Mouse (Mus musculus) ovary, adult 18-20 months (tissue): ENCODE results near the gene Pomt1.

Experiments used
- DNase-seq: peaks from one replicate; pipeline ENCODE4 v3.0.0; 2022; ENCODE audit warnings: low spot score, mixed read lengths

Gene Pomt1

DNA sequence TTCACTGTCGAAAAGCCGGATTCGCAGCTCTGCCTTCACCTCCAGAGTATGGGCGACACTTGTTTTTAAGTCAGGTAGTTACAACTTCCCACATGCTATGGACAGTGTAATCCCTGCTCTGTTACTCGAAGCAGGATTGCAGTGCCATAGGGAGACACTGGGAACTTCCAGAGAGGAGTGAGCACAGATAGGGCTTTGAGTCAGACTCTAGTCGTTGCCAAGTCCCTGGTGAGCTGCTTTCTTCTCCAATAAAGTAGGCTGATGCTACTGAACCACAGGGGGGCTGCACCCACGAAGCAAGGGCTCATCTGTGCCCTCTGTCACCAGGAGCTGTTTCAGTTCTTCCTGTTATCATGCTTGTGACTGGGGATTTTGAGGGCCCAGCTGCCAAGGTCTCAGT, 14.8 kb upstream of the Pomt1 start:
- no peak for DNase-seq

DNA sequence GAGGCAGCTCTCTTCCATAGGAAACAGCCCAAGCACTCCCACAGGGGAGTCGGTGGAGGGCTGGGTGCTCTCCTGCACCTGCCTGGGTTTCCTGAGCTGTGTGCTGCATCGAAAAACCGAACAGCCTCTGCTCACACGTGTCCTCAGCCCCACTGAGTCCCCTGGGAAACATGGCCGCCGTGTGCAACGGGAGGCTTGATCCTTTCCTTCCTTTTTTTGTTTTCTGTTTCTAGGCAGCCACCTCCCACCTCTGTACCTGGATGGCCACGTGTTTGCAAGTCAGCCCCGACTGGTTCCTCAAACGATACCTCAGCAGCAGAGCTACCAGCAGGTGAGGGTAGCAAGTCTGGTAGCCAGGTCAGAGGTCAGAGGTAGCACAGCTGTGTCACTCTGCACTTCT, 14.3 kb upstream of the Pomt1 start:
- no peak for DNase-seq

DNA sequence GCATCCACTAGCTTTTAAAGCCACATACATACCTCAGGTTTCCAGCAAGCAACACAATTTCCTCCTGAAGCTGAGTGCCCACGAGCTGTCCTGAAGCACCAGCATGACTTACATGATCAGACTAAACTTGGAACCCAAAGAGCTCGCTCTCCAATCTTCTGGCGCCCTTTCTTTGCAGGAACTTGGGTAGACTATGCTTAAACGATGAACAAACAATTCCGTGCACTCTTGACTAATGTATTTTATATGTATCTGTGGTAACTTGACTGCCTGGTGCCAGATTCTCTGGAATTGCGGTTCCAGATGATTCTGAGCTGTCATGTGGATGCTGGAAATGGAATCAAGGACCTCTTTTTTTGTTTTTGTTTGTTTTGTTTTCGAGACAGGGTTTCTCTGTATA, 957 bp upstream of the Pomt1 start:
- DNase-seq, result no peak

DNA sequence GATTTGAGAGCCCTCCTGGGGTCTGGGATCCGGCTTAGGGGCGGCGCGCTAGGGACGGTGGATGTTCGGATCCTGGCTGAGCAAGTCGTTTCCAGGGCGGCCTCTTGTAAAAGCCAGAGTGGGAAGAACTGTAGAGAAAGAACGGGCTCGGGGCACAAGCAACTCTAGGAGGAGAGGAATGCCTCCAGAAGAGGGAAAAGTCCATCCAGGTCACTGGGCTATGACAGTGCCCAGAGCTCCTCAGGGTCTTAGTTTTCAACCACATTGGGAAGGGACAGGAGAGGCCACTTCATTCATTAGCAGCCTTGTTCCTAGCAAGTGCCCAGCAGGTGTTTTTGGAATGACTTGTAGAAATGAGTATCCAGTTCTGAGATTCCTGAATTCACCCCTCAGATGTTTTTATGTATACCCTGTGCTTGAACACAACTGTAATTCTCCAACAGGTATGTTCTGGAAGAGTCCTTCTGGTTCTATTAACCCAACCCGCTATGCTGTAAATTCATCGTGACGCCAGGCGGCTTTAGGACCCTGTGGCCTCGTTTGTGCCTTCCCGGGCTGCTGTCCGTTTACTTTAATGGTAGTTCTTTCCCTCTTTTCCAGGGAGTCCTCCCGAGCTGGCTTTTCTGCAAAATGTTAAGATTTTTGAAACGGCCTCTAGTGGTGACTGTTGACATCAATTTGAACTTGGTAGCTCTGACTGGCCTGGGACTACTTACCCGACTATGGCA, 534 bp downstream of the Pomt1 start:
- no peak for DNase-seq

- DNase-seq, result no peak
Measured at GRCm38 (mm10) chr2:32237571-32237970, 1.2 kb downstream of the Pomt1 start.

GRCm38 (mm10) chr2:32238708-32239435, 2.5 kb downstream of the Pomt1 start:
- DNase-seq, result no peak

- DNase-seq, result no peak
Measured at GRCm38 (mm10) chr2:32240591-32240990, 4.2 kb downstream of the Pomt1 start.

GRCm38 (mm10) chr2:32242986-32243385, 6.6 kb downstream of the Pomt1 start:
- DNase-seq, result no peak

DNA sequence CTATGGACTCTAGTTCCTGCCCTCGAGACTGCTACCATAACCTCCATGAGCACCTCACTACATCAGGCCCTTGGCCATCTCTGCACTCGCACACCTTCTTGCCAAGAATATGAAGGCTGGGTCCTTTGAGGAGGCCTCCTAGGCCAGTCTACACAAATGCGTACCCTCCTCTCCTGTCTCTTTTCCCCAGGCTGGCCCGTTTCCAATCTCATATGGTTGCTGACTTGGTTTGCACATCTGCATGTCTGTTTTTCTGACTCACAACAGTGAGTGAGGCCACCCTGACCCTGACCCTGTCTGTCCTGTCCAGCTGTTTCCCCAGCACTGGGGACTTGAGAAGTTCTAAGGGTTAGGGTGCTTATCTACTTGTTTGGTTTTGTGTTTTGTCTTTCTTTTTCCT, 10.4 kb downstream of the Pomt1 start:
- DNase-seq, result peak; percentile 84

GRCm38 (mm10) chr2:32248377-32249361, 12.3 kb downstream of the Pomt1 start:
- DNase-seq, result no peak

GRCm38 (mm10) chr2:32251791-32252527, 15.6 kb downstream of the Pomt1 start:
- DNase-seq, result no peak

GRCm38 (mm10) chr2:32252658-32253057, 16.3 kb downstream of the Pomt1 start:
- peak; percentile 49 for DNase-seq

DNA sequence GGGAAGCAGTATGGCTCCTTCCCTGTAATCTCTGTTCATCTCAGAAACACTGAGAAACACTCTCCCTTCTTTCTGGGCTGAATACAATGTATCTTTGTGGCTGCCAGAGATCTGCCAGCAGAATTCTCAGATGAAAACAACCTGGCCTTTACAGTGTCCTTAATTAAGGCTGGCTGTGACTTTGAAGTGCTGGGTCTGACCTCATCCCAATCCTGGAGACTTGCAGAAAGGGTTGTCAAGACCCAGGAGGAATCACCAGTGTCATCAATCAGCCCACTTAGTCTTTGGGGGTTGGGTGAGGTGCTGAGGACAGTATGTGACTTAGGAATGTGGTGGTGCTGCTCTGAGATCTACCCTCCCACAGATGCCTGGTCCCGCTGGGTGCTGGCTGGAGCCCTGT, 17.0 kb downstream of the Pomt1 start:
- DNase-seq, result peak; percentile 33

DNA sequence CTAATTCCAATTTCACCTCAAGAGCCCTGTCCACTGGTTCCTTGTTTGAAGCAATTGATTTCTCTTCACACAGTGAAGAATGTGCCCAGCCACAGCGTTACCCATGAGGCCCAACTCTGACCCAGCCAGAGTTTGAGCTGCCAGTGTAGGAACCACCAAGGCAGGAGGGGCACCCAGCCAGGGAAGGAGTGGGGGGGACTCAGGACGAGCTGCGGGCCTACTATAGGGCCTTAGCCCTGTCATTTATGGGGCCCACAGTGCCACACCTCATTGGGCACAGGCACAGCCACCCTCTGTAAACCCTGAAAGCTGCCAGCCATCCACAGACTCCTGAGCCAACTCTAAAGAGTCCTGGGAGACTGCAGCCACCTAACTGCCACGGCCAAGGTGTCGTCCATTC, 18.2 kb downstream of the Pomt1 start:
- no peak for DNase-seq

DNA sequence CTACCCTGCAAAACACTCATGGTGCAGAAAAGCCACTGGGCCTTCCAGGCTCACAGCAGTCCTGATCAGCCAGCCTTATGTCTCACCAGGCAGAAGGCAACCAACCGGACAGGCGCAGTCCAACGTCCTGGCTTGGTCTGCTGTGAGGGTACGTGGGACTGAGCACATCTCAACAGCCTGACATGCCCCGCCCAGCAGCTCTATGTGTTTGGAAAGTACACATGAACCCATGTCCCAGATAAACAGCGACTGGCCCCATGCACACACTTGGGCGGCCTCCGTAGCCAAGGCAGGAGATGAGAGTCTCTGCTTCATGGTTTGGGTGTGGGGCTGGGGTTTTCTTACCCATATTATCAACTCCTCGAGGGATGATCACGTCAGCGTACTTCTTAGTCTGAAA, 19.9 kb downstream of the Pomt1 start:
- no peak for DNase-seq

DNA sequence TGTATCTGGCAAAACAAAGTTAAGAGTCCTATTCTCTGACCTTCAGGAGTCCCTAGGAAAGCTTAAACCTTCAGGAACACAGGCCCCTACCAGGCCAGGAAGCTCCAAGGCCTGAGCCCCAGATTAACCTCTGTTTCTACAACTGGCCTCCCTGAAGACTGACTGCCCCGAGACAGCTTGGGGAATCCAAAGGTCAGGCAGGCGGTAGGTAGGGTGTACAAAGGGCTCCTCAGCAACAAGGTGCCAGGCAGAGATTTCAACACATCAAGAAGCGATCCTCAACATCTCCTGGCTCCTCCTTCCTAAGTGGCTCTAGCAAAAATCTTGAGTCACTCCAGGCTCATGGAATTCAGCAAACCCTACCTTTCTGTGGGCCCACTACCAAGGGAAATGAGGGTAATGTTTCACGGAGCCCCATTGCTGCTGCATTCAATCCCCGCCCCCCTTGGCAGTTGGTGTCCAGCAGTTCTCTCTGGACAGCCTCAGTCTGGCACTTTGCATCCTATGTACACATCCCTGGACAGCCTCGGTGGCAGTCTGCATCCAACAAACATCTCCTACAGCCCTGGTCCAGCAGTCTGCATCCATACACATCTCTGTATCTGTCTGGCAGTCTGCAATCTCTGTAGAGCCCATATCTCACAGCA, 22.6 kb downstream of the Pomt1 start:
- no peak for DNase-seq

DNA sequence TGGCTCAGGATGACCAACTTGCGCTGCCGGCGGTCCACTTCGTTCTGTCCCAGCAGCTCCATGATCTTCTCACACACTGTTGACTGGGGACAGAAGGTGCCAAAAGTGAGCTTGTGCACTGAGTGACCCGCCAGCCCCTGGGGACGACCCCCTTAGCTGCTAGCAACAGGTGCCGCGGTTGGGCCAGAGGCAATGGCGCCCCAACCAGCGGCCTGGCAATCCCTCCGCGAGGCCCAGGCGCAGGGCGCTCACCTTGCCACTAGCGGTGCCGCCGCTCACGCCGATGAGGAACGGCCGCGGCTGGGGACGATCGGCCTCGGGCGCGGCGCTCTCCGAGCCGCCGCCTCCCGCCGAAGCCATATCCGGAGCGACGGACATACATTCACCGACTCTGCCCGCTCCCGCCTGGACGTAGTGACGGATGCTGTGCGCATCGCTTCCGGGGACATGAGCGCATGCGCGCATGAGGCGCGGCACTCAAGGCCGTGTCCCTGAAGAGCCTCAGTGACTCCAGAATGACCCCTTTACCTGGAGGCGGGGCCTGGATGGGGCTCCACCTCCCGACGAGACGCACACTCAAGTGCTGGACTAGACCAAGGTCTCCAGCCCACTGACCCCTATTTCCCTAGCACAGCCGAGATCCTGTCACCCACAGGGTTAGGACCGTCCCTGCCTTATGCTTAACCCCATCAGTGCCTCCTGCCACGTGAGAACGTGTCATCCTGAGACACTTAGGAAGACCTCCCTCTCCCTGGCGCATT, 23.4 kb downstream of the Pomt1 start, which contains the start of gene Uck1:
Gene Uck1, minus strand, starts transcription at position 503 of the 761 bp plus-strand sequence.
- peak; percentile 82 for DNase-seq

DNA sequence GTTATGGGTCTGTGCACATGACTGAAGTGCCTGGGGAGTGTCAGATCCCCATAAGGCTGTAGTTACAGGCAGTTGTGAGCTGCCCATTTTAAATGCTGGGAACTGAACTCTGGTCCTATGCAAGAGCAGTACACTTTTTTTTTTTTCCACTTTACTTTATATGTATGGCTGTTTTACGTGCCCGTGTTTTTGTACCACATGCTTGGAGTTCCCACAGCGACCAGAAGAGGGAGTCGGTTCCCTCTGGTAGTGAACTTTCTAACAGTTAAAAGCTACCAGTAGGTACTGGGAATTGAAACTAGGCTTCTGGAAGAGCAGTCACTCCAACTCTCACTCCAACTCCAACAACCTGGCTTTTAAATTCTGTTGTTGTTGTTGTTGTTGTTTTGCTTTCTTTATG, 24.2 kb downstream of the Pomt1 start:
- DNase-seq, result no peak

- no peak for DNase-seq
Measured at GRCm38 (mm10) chr2:32275823-32276222, 39.4 kb downstream of the Pomt1 start.

DNA sequence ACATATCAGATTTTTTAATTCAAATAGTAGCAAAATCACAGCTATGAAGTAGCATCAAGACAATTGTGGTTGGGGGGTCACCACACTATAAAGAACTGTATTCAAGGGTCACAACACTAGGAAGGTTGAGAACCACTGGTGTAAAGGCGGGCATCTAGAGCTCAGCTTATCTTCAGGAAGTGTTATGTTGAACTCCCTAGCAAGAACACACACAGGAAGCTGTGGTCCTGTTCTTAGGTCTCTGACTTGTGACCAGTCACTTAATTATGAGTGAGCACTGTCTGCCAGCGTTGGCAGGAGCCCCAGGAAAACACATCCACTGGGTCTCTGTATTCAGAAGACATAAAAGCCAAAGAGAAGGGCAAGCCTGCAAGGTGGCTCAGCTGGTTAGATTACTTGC, 45.9 kb downstream of the Pomt1 start:
- no peak for DNase-seq
